Mouse (Mus musculus) lung, adult 2 months (tissue): ENCODE measurements around the gene Sncg.

Experiments
- CTCF ChIP-seq: fragments of 200-500 bp; IDR thresholded peaks from 2 replicates; pipeline ENCODE4 v1.5.1; 2011; ENCODE audit warnings: mild to moderate bottlenecking, low read length, control low read depth; ENCODE audit not compliant: insufficient read depth
- POLR2A ChIP-seq: fragments of 200-500 bp; IDR thresholded peaks from 2 replicates; pipeline ENCODE4 v1.6.1; 2011; ENCODE audit warnings: low read depth, mild to moderate bottlenecking, control low read depth, low read length, borderline replicate concordance; ENCODE audit errors: extremely low read depth

DNA sequence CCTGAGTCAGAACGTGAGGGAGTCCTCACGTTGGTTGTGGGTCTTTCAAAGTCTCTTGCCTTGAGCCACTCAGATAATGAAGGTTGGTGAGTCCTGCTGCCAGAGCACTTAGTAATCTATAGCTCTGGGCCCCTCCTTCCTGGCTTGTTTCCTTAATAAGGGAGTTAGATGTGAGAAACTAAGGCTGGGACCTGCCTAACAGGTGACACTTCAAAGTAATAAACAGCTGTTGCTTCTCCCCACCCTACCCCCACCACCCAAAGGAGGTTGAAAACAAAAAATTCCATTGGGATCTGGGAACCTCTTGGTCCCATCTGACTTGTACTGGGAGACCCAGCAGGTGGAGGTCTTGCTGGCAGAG lies 9.5 kb downstream of the Sncg start:
- TF ChIP-seq CTCF (no peak), POLR2A (no peak)
